Mouse (Mus musculus) kidney, adult 2 months (tissue): ENCODE data around the gene Mettl18. TPM values are rescaled to one million over a fixed set of nuclear protein-coding genes. Genes with fewer than 3 reads are reported as not detected.

Source experiments
- DNase-seq: peaks from one replicate; pipeline ENCODE4 v3.0.0; 2021
- H3K27ac ChIP-seq: fragments of 200-500 bp; 2 replicates; pipeline ENCODE4 v1.5.1; 2012; ENCODE audit warnings: low read depth, low read length, control low read depth, inconsistent platforms; ENCODE audit not compliant: insufficient read depth
- H3K27me3 ChIP-seq: fragments of 200-500 bp; replicated peaks from 2 replicates; pipeline ENCODE4 v1.6.1; 2012; ENCODE audit warnings: mild to moderate bottlenecking, moderate library complexity, low read length, inconsistent platforms; ENCODE audit not compliant: control insufficient read depth, insufficient read depth
- H3K36me3 ChIP-seq: fragments of 200-500 bp; 2 replicates; pipeline ENCODE4 v1.6.1; 2012; ENCODE audit warnings: mild to moderate bottlenecking, moderate library complexity, low read length, inconsistent platforms; ENCODE audit not compliant: control insufficient read depth, insufficient read depth
- H3K4me1 ChIP-seq: fragments of 200-500 bp; 2 replicates; pipeline ENCODE4 v1.6.1; 2011; ENCODE audit warnings: low read length; ENCODE audit not compliant: control insufficient read depth, insufficient read depth
- H3K4me3 ChIP-seq: fragments of 200-500 bp; 2 replicates; pipeline ENCODE4 v1.5.1; 2011; ENCODE audit warnings: mild to moderate bottlenecking, low read depth, low read length, control low read depth; ENCODE audit not compliant: insufficient read depth
- CTCF ChIP-seq: fragments of 200-500 bp; conservative IDR thresholded peaks from 2 replicates; pipeline ENCODE4 v1.5.1; 2011; ENCODE audit warnings: low read depth, mild to moderate bottlenecking, control low read depth, low read length, moderate library complexity, mixed read lengths; ENCODE audit not compliant: insufficient read depth, insufficient read length
- POLR2A ChIP-seq: fragments of 200-500 bp; IDR thresholded peaks from one replicate; pipeline ENCODE4 v1.6.1; 2011; ENCODE audit warnings: low read depth, low read length, control low read depth
- WGBS: fragments of 180-500 bp; shearing (Covaris S2); methylation state at CpG from one replicate; pipeline ENCODE4 v1.1.7; 2018; 5-methylcytosine and 5-hydroxymethylcytosine counted together
- polyA plus RNA-seq: library from polyadenylated mRNA; depleted of rRNA; stranded (reverse); fragments of >200 nt; gene quantifications from 2 replicates; pipeline ENCODE4 v1.2.3, GENCODE M21; 2012; rRNA removed

The Mettl18 gene
- polyA plus RNA-seq = 0.98 and 1.4 TPM in 2 replicates

DNA sequence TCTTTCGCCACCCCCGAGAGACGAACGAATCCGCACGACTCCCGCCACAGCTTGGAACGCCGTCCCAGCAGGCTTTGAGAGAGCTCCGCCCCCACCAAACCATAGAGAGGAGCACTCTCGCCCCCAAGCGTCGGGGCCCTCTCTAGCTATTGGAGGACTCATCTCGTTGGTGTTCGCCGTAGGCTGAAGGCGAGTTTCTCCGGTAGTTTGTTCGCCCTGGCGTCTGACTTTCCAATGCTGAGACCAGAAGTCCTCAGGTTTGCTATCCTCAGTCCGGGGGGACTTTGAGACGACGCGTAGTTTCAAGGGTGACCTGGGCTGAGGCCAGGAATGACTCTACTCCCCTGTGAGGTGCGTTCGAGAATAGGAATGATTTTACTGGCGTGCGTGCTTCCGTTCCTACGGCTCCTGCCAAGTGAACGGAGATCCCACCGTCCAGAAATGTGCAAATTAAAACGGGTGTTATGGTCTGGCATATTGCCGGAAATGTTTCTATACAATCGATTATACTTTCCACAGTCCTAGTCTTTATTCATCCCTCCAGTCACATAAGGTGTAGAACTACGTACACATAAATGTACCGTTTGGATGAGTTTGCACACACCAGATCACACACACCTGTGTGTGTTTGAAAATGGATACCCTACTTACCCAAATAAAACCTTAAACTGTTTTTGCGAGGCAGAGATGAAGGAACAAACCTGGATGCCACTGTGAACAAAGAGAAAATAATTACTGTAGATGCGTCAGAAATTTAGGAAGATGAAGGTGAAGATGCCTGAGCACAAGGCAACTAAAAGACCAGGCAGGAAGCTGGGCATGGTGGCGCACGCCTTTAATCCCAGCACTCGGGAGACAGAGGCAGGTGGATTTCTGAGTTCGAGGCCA lies at the start of gene Mettl18, which contains the start of gene BC055324:
Gene Mettl18, plus strand, starts transcription at position 169 of the 888 bp plus-strand sequence.
Gene BC055324, minus strand, starts transcription at position 76 of the 888 bp plus-strand sequence.
- peak; percentile 93 for DNase-seq

DNA sequence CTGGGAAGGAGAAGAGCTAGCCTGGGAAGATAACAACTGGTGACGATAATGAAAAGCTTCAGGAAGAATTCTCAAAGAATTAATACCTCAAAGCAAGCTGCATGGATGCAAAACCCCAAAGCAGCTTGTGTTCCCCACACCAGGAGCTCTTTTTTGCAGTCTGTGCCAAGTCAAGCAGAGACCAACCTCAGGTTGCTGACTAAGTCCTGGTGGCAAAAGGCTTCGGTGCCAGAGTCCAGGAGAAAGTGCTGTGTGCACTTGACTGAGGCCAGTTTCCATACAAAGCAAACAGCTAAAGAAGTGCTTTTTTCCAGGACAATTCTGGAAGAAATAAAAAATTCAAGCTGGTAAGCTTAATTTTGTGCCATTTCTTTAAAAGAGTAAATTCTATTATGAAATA lies 41.3 kb upstream of the Mettl18 start:
- Histone ChIP-seq H3K27me3 (no peaks in the 10 kb centered on the region), H3K4me1 (no peaks in the 10 kb centered on the region), H3K27ac (no peak overlapping the region), H3K36me3 (peaks cover 7% of the 10 kb centered on the region), H3K4me3 (no peak overlapping the region)
- DNase-seq = peak; percentile 72
- 60% methylated on average over 2 of the region's 2 CpGs for WGBS
- TF ChIP-seq POLR2A (no peak), CTCF (no peak)

More for the DNA sequence above, at the start of gene Mettl18, which contains the start of gene BC055324:
- H3K4me1 ChIP-seq = no peaks in the 10 kb centered on the region
- peak within 1 kb of the TSS; percentile 81 for H3K27ac ChIP-seq
- peak within 1 kb of the TSS; percentile 84 for H3K4me3 ChIP-seq
- WGBS = 2% methylated on average over 43 of the region's 43 CpGs
- H3K27me3 ChIP-seq = no peaks in the 10 kb centered on the region
- TF ChIP-seq CTCF (no peak), POLR2A (no peak)
- no peaks in the 10 kb centered on the region for H3K36me3 ChIP-seq

DNA sequence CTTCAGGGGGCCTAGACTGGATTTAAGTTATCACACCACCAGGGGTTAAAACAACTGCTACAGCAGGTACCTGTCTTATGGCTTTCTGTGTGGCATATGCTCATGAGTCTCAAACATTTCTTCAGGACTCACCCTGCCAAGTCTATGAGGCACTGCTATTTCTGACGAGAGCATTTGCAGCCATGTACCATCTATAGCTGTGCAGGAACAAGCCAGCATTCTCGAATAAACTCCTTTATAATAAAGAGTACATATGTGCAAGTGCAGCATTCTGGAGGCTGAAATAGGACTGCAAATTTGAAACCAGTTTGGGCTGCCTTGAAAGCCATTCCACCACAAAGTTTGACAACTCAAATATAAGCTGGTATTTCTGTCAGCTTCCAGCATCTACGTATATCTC lies 36.7 kb upstream of the Mettl18 start:
- TF ChIP-seq CTCF (no peak), POLR2A (no peak)
- 81% methylated on average over 3 of the region's 3 CpGs for WGBS
- H3K27me3 ChIP-seq = no peaks in the 10 kb centered on the region
- no peaks in the 10 kb centered on the region for H3K4me1 ChIP-seq
- DNase-seq = no peak
- no peak overlapping the region for H3K4me3 ChIP-seq
- no peak overlapping the region for H3K27ac ChIP-seq
- no peaks in the 10 kb centered on the region; the same call in 1 of the 2 replicates for H3K36me3 ChIP-seq

DNA sequence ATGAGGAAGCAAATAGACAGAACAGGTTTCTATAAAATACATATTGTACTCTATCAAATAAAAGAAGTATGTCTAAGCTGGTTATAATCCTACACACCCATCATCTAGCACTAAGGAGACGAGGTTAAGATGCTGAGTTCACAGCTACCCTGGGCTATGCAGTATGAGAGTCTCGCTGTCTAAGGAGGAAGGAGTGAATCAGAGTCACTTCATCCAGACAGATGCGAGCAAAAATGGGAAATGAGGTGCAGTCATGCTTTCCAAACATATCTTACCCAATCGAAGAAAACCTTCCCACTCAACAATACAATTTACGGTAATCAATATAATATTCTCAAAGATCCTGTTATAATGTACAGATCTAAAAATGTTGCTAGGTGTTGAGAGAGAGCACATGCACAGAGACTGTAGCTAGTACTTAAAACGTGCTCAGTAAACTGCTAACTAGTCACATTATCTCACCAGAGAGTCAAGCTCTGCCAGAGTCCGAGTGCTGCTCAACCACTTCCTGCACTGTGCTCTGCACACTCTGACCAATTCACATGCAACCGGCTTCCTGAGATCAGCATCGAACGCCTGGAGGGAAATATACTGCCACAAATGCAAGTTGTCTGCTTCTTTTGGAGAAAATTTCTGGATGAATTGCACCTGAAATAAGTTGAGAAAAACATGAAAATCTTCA lies 30.5 kb upstream of the Mettl18 start:
- Histone ChIP-seq H3K27me3 (no peaks in the 10 kb centered on the region), H3K4me3 (no peak overlapping the region), H3K4me1 (no peaks in the 10 kb centered on the region), H3K36me3 (no peaks in the 10 kb centered on the region), H3K27ac (no peak overlapping the region)
- DNase-seq = no peak
- TF ChIP-seq CTCF (no peak), POLR2A (no peak)
- 89% methylated on average over 10 of the region's 10 CpGs for WGBS

DNA sequence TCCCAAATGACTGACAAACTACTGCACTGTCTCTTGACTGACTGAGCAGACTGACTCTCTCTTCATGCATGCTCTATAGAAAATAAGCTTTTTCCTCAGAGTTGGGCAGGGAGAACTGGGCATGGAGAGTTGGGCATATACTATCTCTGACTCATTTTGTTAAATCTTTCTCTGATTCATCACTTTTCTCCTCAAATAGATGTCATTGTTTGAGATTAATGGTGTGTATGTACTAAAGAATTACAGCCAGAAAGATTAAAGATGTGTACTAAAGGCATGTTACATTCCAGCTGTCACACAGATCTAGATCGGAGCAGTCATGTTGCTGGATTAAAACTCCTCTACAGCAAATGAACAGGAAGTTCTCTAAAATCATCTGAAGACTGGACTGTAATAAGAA lies 20.2 kb upstream of the Mettl18 start:
- DNase-seq = no peak
- H3K36me3 ChIP-seq = no peaks in the 10 kb centered on the region
- no peak overlapping the region for H3K4me3 ChIP-seq
- no peaks in the 10 kb centered on the region for H3K27me3 ChIP-seq
- 61% methylated on average over 1 of the region's 1 CpGs for WGBS
- H3K4me1 ChIP-seq = no peaks in the 10 kb centered on the region
- TF ChIP-seq CTCF (no peak), POLR2A (no peak)
- no peak overlapping the region for H3K27ac ChIP-seq

DNA sequence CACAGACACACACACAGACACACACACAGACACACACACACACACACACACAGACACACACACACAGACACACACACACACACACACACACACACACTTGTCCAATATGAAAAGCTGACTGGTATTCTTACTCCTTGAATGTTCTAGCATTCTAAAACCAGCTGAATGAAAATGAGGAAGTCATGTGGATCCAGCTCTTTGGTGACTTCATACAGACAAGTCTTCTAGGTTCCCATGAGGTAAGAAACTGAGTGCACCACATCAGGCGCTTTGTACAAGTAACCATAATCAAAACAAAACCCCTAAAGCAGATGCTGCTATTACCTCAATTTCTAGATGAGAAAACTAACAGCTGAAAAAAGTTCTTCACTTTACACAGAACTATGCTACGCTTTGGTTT lies 19.6 kb upstream of the Mettl18 start:
- 95% methylated on average over 2 of the region's 2 CpGs for WGBS
- H3K36me3 ChIP-seq = no peaks in the 10 kb centered on the region
- no peak overlapping the region for H3K4me3 ChIP-seq
- no peak for DNase-seq
- no peak for TF ChIP-seq POLR2A
- no peak for TF ChIP-seq CTCF
- H3K27me3 ChIP-seq = no peaks in the 10 kb centered on the region
- no peaks in the 10 kb centered on the region for H3K4me1 ChIP-seq
- no peak overlapping the region for H3K27ac ChIP-seq

DNA sequence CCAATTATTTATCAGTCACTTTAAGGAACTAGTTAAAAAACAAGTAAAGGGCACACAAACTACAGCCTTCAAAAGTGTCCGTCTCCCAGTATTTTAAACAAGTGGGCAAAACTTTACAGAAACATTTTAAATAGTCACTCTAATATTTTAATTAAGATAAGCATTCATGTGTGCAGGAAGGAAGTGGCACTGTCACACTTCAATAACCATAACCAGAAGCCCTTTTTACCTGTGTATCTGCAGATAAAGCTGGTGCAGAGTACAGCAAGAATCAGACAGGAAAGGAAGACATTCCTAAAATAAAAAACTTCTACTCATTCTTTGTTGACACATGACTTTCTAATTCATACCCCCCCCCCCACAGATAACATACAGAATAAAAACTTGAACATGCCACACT lies 18.2 kb upstream of the Mettl18 start:
- H3K4me3 ChIP-seq = no peak overlapping the region
- WGBS = 68% methylated on average over 1 of the region's 1 CpGs
- no peaks in the 10 kb centered on the region for H3K27me3 ChIP-seq
- TF ChIP-seq POLR2A = no peak
- TF ChIP-seq CTCF = no peak
- DNase-seq = no peak
- no peaks in the 10 kb centered on the region for H3K4me1 ChIP-seq
- H3K36me3 ChIP-seq = no peaks in the 10 kb centered on the region
- no peak overlapping the region for H3K27ac ChIP-seq
